Mouse (Mus musculus) forebrain, postnatal 0 days (tissue): ENCODE measurements at regions not wholly inside any gene's neighbourhood (a gene's known extent, or its start where the extent isn't known, plus 50 kb on each side); places are given as distances from the start of the nearest gene placed in this dataset.

Experiments
- ATAC-seq: fragments of 200-750 bp; cut with Nextera tagmentation; 2 replicates; pipeline ENCODE4 v1.8.0; 2017; ENCODE audit warnings: mild to moderate bottlenecking, moderate library complexity
- DNase-seq: peaks from one replicate; pipeline ENCODE4 v3.0.0-alpha.2; 2015
- H3K27ac ChIP-seq: fragments of 300-500 bp; sonication (generic); 2 replicates; pipeline ENCODE4 v1.5.1; 2014; ENCODE audit warnings: low read depth, mild to moderate bottlenecking, antibody characterized with exemption, low read length, moderate library complexity, mixed read lengths
- H3K27me3 ChIP-seq: fragments of 300-500 bp; sonication (generic); 2 replicates; pipeline ENCODE4 v1.6.1; 2014; ENCODE audit warnings: mild to moderate bottlenecking, low read length, mixed read lengths; ENCODE audit not compliant: insufficient read depth
- H3K36me3 ChIP-seq: fragments of 300-500 bp; sonication (generic); 2 replicates; pipeline ENCODE4 v1.6.1; 2014; ENCODE audit warnings: mild to moderate bottlenecking, moderate library complexity; ENCODE audit not compliant: insufficient read depth
- H3K4me1 ChIP-seq: fragments of 300-500 bp; sonication (generic); 2 replicates; pipeline ENCODE4 v1.6.1; 2014; ENCODE audit warnings: antibody characterized with exemption; ENCODE audit not compliant: insufficient read depth
- H3K4me2 ChIP-seq: fragments of 300-500 bp; sonication (generic); 2 replicates; pipeline ENCODE4 v1.6.1; 2014; ENCODE audit warnings: low read depth, mild to moderate bottlenecking, moderate library complexity
- H3K4me3 ChIP-seq: fragments of 300-500 bp; sonication (generic); 2 replicates; pipeline ENCODE4 v1.5.1; 2014; ENCODE audit warnings: low read depth, low read length, mixed read lengths
- H3K9ac ChIP-seq: fragments of 300-500 bp; sonication (generic); 2 replicates; pipeline ENCODE4 v1.6.1; 2014; ENCODE audit warnings: mild to moderate bottlenecking
- H3K9me3 ChIP-seq: fragments of 300-500 bp; sonication (generic); 2 replicates; pipeline ENCODE4 v1.6.1; 2016; ENCODE audit warnings: low read length
- CTCF ChIP-seq: sonication (generic); IDR thresholded peaks from 2 replicates; pipeline ENCODE4 v1.5.1; 2016; ENCODE audit warnings: antibody characterized with exemption, control low read depth, low read depth
- WGBS: fragments of 180-500 bp; shearing (Covaris S2); extraction: QIAGEN DNeasy Blood & Tissue Kit; methylation state at CpG from one replicate; pipeline ENCODE4 v1.1.7; 2014; 5-methylcytosine and 5-hydroxymethylcytosine counted together

- ATAC-seq (no peak), DNase-seq (no peak)
- H3K9me3 ChIP-seq, result no peaks in the 10 kb centered on the region
- H3K4me3 ChIP-seq, result no peak overlapping the region
- WGBS, result 90% methylated on average over 6 of the region's 6 CpGs
- no peak overlapping the region for H3K4me2 ChIP-seq
- no peak overlapping the region for H3K27ac ChIP-seq
- H3K36me3 ChIP-seq, result no peaks in the 10 kb centered on the region
- no peaks in the 10 kb centered on the region for H3K27me3 ChIP-seq
- TF ChIP-seq CTCF, result no peak
- no peak overlapping the region for H3K9ac ChIP-seq
- H3K4me1 ChIP-seq, result no peaks in the 10 kb centered on the region
Measured at GRCm38 (mm10) chr1:153986632-153987031, 86.6 kb upstream of the Teddm2 start.

GRCm38 (mm10) chr1:153988297-153988696 lies 88.3 kb upstream of the Teddm2 start:
- DNase-seq, result no peak
- no peak for TF ChIP-seq CTCF
- WGBS, result 76% methylated on average over 2 of the region's 2 CpGs

GRCm38 (mm10) chr1:153990651-153991435 lies 90.8 kb upstream of the Teddm2 start:
- no peaks in the 10 kb centered on the region for H3K9me3 ChIP-seq
- 89% methylated on average over 11 of the region's 11 CpGs for WGBS
- H3K9ac ChIP-seq, result no peak overlapping the region
- no peak for TF ChIP-seq CTCF
- H3K4me3 ChIP-seq, result no peak overlapping the region
- DNase-seq, result no peak
- no peak overlapping the region for H3K27ac ChIP-seq
- no peaks in the 10 kb centered on the region for H3K36me3 ChIP-seq
- H3K4me1 ChIP-seq, result no peaks in the 10 kb centered on the region
- ATAC-seq, result no peak
- no peaks in the 10 kb centered on the region for H3K27me3 ChIP-seq
- H3K4me2 ChIP-seq, result no peak overlapping the region

More at GRCm38 (mm10) chr1:153988297-153988696, 88.3 kb upstream of the Teddm2 start:
- H3K9ac ChIP-seq, result no peak overlapping the region
- H3K4me1 ChIP-seq, result no peaks in the 10 kb centered on the region
- no peak for ATAC-seq
- no peak overlapping the region for H3K4me3 ChIP-seq
- no peaks in the 10 kb centered on the region for H3K36me3 ChIP-seq
- no peak overlapping the region for H3K4me2 ChIP-seq
- no peak overlapping the region for H3K27ac ChIP-seq
- no peaks in the 10 kb centered on the region for H3K27me3 ChIP-seq
- H3K9me3 ChIP-seq, result no peaks in the 10 kb centered on the region

GRCm38 (mm10) chr1:153992466-153992865 lies 92.4 kb upstream of the Teddm2 start:
- H3K36me3 ChIP-seq, result no peaks in the 10 kb centered on the region
- 81% methylated on average over 3 of the region's 3 CpGs for WGBS
- no peak for TF ChIP-seq CTCF

GRCm38 (mm10) chr1:153994871-153995270 lies 94.8 kb upstream of the Teddm2 start:
- DNase-seq (no peak), ATAC-seq (no peak)
- no peak for TF ChIP-seq CTCF
- no peaks in the 10 kb centered on the region for H3K4me1 ChIP-seq
- H3K27me3 ChIP-seq, result no peaks in the 10 kb centered on the region
- no peak overlapping the region for H3K9ac ChIP-seq
- H3K9me3 ChIP-seq, result no peaks in the 10 kb centered on the region
- WGBS, result 92% methylated on average over 4 of the region's 4 CpGs
- no peak overlapping the region for H3K4me3 ChIP-seq
- no peaks in the 10 kb centered on the region for H3K36me3 ChIP-seq
- no peak overlapping the region for H3K4me2 ChIP-seq
- H3K27ac ChIP-seq, result no peak overlapping the region

More at GRCm38 (mm10) chr1:153992466-153992865, 92.4 kb upstream of the Teddm2 start:
- Histone ChIP-seq H3K4me3 (no peak overlapping the region), H3K9ac (no peak overlapping the region), H3K4me1 (no peaks in the 10 kb centered on the region), H3K27me3 (no peaks in the 10 kb centered on the region), H3K9me3 (no peaks in the 10 kb centered on the region), H3K4me2 (no peak overlapping the region), H3K27ac (no peak overlapping the region)
- DNase-seq, result no peak
- no peak for ATAC-seq

- H3K36me3 ChIP-seq, result no peaks in the 10 kb centered on the region
- H3K4me2 ChIP-seq, result no peak overlapping the region
- H3K4me3 ChIP-seq, result no peak overlapping the region
- 75% methylated on average over 15 of the region's 15 CpGs for WGBS
- no peak for TF ChIP-seq CTCF
- no peak overlapping the region for H3K9ac ChIP-seq
- no peak overlapping the region for H3K27ac ChIP-seq
- no peak for ATAC-seq
- H3K27me3 ChIP-seq, result no peaks in the 10 kb centered on the region
- no peaks in the 10 kb centered on the region for H3K9me3 ChIP-seq
- no peak for DNase-seq
- no peaks in the 10 kb centered on the region for H3K4me1 ChIP-seq
Measured at GRCm38 (mm10) chr1:153997201-153998181, 97.5 kb upstream of the Teddm2 start.

- Histone ChIP-seq H3K27me3 (no peaks in the 10 kb centered on the region), H3K4me1 (no peaks in the 10 kb centered on the region), H3K9ac (no peak overlapping the region), H3K27ac (no peak overlapping the region), H3K4me2 (no peak overlapping the region), H3K9me3 (no peaks in the 10 kb centered on the region), H3K4me3 (no peak overlapping the region), H3K36me3 (no peaks in the 10 kb centered on the region)
- no peak for ATAC-seq
- no peak for DNase-seq
- 78% methylated on average over 6 of the region's 6 CpGs for WGBS
- TF ChIP-seq CTCF, result no peak
Measured at GRCm38 (mm10) chr1:153999776-154000175, 99.7 kb upstream of the Teddm2 start.
